Mouse (Mus musculus) myocyte (in vitro differentiated cells): ENCODE measurements at regions not wholly inside any gene's neighbourhood (a gene's known extent, or its start where the extent isn't known, plus 50 kb on each side); places are given as distances from the start of the nearest gene placed in this dataset.
A peak's percentile ranks its signal among the peaks of the same experiment; 100 is the strongest.

Experiments used
- H3K27me3 ChIP-seq: one replicate; pipeline ENCODE4 v1.6.1; 2011; ENCODE audit not compliant: control insufficient read depth, insufficient read depth, insufficient read length
- H3K36me3 ChIP-seq: one replicate; pipeline ENCODE4 v1.6.1; 2011; ENCODE audit not compliant: control insufficient read depth, insufficient read depth
- H3K4me2 ChIP-seq: one replicate; pipeline ENCODE4 v1.6.1; 2011; ENCODE audit warnings: low read depth, control low read depth
- H3K4me3 ChIP-seq: one replicate; pipeline ENCODE4 v1.5.1; 2011; ENCODE audit warnings: mild to moderate bottlenecking, control low read depth, moderate library complexity
- H3K79me2 ChIP-seq: one replicate; pipeline ENCODE4 v1.6.1; 2011; ENCODE audit not compliant: control insufficient read depth, insufficient read depth
- H3ac ChIP-seq: one replicate; pipeline ENCODE4 v1.6.1; 2011; ENCODE audit not compliant: control insufficient read depth, insufficient read length
- CEBPB ChIP-seq: IDR thresholded peaks from 2 replicates; pipeline ENCODE4 v1.6.1; 2011; ENCODE audit warnings: mild to moderate bottlenecking, moderate library complexity; ENCODE audit not compliant: poor library complexity, insufficient read depth, severe bottlenecking
- E2F4 ChIP-seq: IDR thresholded peaks from one replicate; pipeline ENCODE4 v1.6.1; 2011; ENCODE audit warnings: mild to moderate bottlenecking, control low read depth, moderate library complexity; ENCODE audit not compliant: insufficient read depth
- MAX ChIP-seq: IDR thresholded peaks from one replicate; pipeline ENCODE4 v1.6.1; 2011; ENCODE audit warnings: low read depth, mild to moderate bottlenecking, control low read depth
- MYOD1 ChIP-seq, 3 experiments: IDR thresholded peaks; one replicate each; pipeline ENCODE4 v1.6.1; 2011; ENCODE audit warnings: control low read depth in 2 of 3, low read depth in 2 of 3, mild to moderate bottlenecking in 2 of 3, moderate library complexity in 1 of 3; ENCODE audit not compliant: insufficient read length in 2 of 3, control insufficient read depth in 1 of 3
- MYOG ChIP-seq, 3 experiments: IDR thresholded peaks; one replicate each; pipeline ENCODE4 v1.6.1; 2011; ENCODE audit warnings: control low read depth in 2 of 3, low read depth in 2 of 3, mild to moderate bottlenecking in 2 of 3; ENCODE audit not compliant: insufficient read length in 2 of 3, control insufficient read depth in 1 of 3, insufficient read depth in 1 of 3
- POLR2A ChIP-seq: IDR thresholded peaks from one replicate; pipeline ENCODE4 v1.6.1; 2011; ENCODE audit warnings: low read depth, mild to moderate bottlenecking, control low read depth, moderate library complexity; ENCODE audit not compliant: insufficient read length
- POLR2AphosphoS2 ChIP-seq: IDR thresholded peaks from one replicate; pipeline ENCODE4 v1.6.1; 2011; ENCODE audit warnings: low read depth, control low read depth; ENCODE audit not compliant: insufficient read length
- REST ChIP-seq: IDR thresholded peaks from one replicate; pipeline ENCODE4 v1.6.1; 2011; ENCODE audit warnings: mild to moderate bottlenecking, control low read depth, moderate library complexity; ENCODE audit not compliant: insufficient read depth, insufficient read length
- SRF ChIP-seq: IDR thresholded peaks from one replicate; pipeline ENCODE4 v1.6.1; 2011; ENCODE audit warnings: low read depth; ENCODE audit not compliant: control insufficient read depth, insufficient read length
- TCF12 ChIP-seq: IDR thresholded peaks from one replicate; pipeline ENCODE4 v1.6.1; 2011; ENCODE audit warnings: mild to moderate bottlenecking, control low read depth; ENCODE audit not compliant: poor library complexity, insufficient read depth, severe bottlenecking
- TCF3 ChIP-seq: IDR thresholded peaks from one replicate; pipeline ENCODE4 v1.6.1; 2011; ENCODE audit warnings: low read depth, control low read depth; ENCODE audit not compliant: insufficient read length
- USF1 ChIP-seq: IDR thresholded peaks from one replicate; pipeline ENCODE4 v1.6.1; 2011; ENCODE audit warnings: low read depth, mild to moderate bottlenecking, control low read depth, moderate library complexity

- Histone ChIP-seq H3K27me3 (no peaks in the 10 kb centered on the region), H3K4me3 (no peak overlapping the region), H3K4me2 (peak overlapping the region; percentile 32), H3ac (no peak overlapping the region), H3K36me3 (no peaks in the 10 kb centered on the region), H3K79me2 (no peaks in the 10 kb centered on the region)
- TF ChIP-seq SRF (no peak), REST (no peak), POLR2A (no peak), POLR2AphosphoS2 (no peak), MAX (no peak), MYOG (IDR thresholded peaks at IDR 0.05; ENCODE audit: control insufficient read depth in 1 of 3, insufficient read depth in 1 of 3, insufficient read length in 2 of 3, low read depth in 2 of 3) (no peak)
Measured at GRCm38 (mm10) chr11:65386291-65387061, 116.7 kb upstream of the Myocd start.

- Histone ChIP-seq H3K79me2 (no peaks in the 10 kb centered on the region), H3K36me3 (no peaks in the 10 kb centered on the region), H3K4me2 (no peak overlapping the region), H3K27me3 (no peaks in the 10 kb centered on the region), H3ac (no peak overlapping the region), H3K4me3 (no peak overlapping the region)
- TF ChIP-seq REST (no peak), POLR2AphosphoS2 (no peak), CEBPB (no peak), USF1 (no peak), POLR2A (no peak), MAX (no peak), MYOG (IDR thresholded peaks at IDR 0.05; ENCODE audit: control insufficient read depth in 1 of 3, insufficient read depth in 1 of 3, insufficient read length in 2 of 3, low read depth in 2 of 3) (no peak)
Measured at GRCm38 (mm10) chr11:65375361-65375760, 105.6 kb upstream of the Myocd start.

GRCm38 (mm10) chr11:65373136-65373535 is 103.3 kb upstream of the Myocd start:
- Histone ChIP-seq H3K27me3 (no peaks in the 10 kb centered on the region), H3K79me2 (no peaks in the 10 kb centered on the region), H3ac (no peak overlapping the region), H3K4me3 (no peak overlapping the region), H3K36me3 (no peaks in the 10 kb centered on the region), H3K4me2 (no peak overlapping the region)
- TF ChIP-seq MAX = no peak
- no peak for TF ChIP-seq USF1
- TF ChIP-seq MYOG (IDR thresholded peaks at IDR 0.05; ENCODE audit: control insufficient read depth in 1 of 3, insufficient read depth in 1 of 3, insufficient read length in 2 of 3, low read depth in 2 of 3) = no peak
- no peak for TF ChIP-seq E2F4
- TF ChIP-seq MYOD1 (IDR thresholded peaks at IDR 0.05; ENCODE audit: control insufficient read depth in 1 of 3, insufficient read length in 2 of 3, low read depth in 2 of 3) = no peak
- TF ChIP-seq TCF12 = no peak
- TF ChIP-seq REST = no peak
- no peak for TF ChIP-seq POLR2AphosphoS2
- TF ChIP-seq TCF3 = no peak

- no peak overlapping the region for H3K4me2 ChIP-seq
- no peaks in the 10 kb centered on the region for H3K27me3 ChIP-seq
- H3K36me3 ChIP-seq = no peaks in the 10 kb centered on the region
- no peak overlapping the region for H3K4me3 ChIP-seq
- H3K79me2 ChIP-seq = no peaks in the 10 kb centered on the region
- no peak overlapping the region for H3ac ChIP-seq
- TF ChIP-seq TCF12 (no peak), MYOD1 (IDR thresholded peaks at IDR 0.05; ENCODE audit: control insufficient read depth in 1 of 3, insufficient read length in 2 of 3, low read depth in 2 of 3) (no peak), MYOG (IDR thresholded peaks at IDR 0.05; ENCODE audit: control insufficient read depth in 1 of 3, insufficient read depth in 1 of 3, insufficient read length in 2 of 3, low read depth in 2 of 3) (no peak), POLR2AphosphoS2 (no peak), CEBPB (no peak), TCF3 (no peak), POLR2A (no peak), USF1 (no peak), SRF (no peak), MAX (no peak), REST (no peak), E2F4 (no peak)
Measured at GRCm38 (mm10) chr11:65372309-65372811, 102.6 kb upstream of the Myocd start.

- H3K4me2 ChIP-seq = no peak overlapping the region
- H3K79me2 ChIP-seq = no peaks in the 10 kb centered on the region
- TF ChIP-seq TCF3 = no peak
- no peak for TF ChIP-seq MYOD1 (IDR thresholded peaks at IDR 0.05; ENCODE audit: control insufficient read depth in 1 of 3, insufficient read length in 2 of 3, low read depth in 2 of 3)
- no peak for TF ChIP-seq POLR2AphosphoS2
- no peak overlapping the region for H3ac ChIP-seq
- no peaks in the 10 kb centered on the region for H3K36me3 ChIP-seq
- no peak overlapping the region for H3K4me3 ChIP-seq
- H3K27me3 ChIP-seq = no peaks in the 10 kb centered on the region
Measured at GRCm38 (mm10) chr11:65367825-65368224, 98.0 kb upstream of the Myocd start.
